Mouse (Mus musculus): ENCODE data around the gene Rbfox2. TPM values are rescaled to one million over a fixed set of nuclear protein-coding genes. Genes with fewer than 3 reads are reported as not detected.
A peak's percentile ranks its signal among the peaks of the same experiment; 100 is the strongest.

Gene Rbfox2
- polyA plus RNA-seq, 1 experiment from 2014 or later = 136 TPM

DNA sequence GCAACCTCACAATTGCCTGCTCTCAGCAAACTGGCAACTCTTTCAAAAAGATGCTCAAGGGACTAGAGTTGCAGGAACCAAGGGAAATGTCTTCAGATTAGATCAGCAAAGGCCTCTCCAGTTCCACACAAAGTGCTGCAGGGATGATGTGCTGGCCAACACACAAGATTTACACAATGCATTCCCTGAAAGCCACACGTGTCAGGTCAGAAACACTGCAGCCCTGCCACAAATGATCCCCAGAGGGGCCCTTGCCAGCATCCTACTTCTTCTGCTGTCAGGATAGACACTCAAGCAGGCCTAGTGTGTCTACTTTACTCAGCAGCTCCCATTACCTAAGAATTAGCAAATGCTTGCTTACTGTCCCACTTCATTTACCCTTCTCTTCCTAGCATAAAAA lies 89.3 kb downstream of the Rbfox2 start:
- peaks cover 52% of the 10 kb centered on the region for H3K4me1 ChIP-seq (replicated peaks)
- 50% methylated on average over 1 of the region's 1 CpGs for WGBS
- no peak overlapping the region for H3K9ac ChIP-seq
- H3K36me3 ChIP-seq = no peaks in the 10 kb centered on the region
- no peaks in the 10 kb centered on the region for H3K27me3 ChIP-seq
- no peak overlapping the region for H3K27ac ChIP-seq (replicated peaks)
- H3K4me2 ChIP-seq = no peak overlapping the region
- no peak overlapping the region for H3K4me3 ChIP-seq
- ATAC-seq (ENCODE audit: low read depth) = no peak
- no peaks in the 10 kb centered on the region for H3K9me3 ChIP-seq

DNA sequence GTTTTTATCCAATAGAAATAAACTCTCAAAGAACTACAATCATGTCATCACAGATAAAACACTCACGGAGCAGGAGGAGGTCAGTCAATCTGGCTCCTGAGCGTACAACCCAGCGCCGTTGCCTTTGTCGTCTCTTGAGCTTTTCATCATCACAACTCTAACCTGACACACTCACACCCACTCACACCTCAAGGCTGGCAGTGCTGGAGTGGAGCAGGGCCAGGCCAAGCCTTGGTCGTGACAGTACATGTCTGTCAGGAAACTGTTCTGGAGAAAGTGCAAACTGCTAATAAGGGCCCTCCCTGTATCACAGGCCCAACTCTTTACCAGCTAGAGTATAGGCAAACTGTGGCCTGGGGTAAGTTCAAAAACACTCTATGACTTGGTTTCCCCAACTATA lies 90.1 kb downstream of the Rbfox2 start:
- 93% methylated on average over 6 of the region's 6 CpGs for WGBS
- no peak for ATAC-seq (ENCODE audit: low read depth)
- Histone ChIP-seq H3K9me3 (no peaks in the 10 kb centered on the region), H3K36me3 (no peaks in the 10 kb centered on the region), H3K4me3 (no peak overlapping the region), H3K27me3 (no peaks in the 10 kb centered on the region), H3K4me1 (replicated peaks) (peaks cover 52% of the 10 kb centered on the region), H3K4me2 (no peak overlapping the region), H3K9ac (no peak overlapping the region), H3K27ac (replicated peaks) (no peak overlapping the region)

GRCm38 (mm10) chr15:77215178-77215800 lies 91.5 kb downstream of the Rbfox2 start:
- Histone ChIP-seq H3K4me3 (no peak overlapping the region), H3K4me1 (replicated peaks) (peaks cover 52% of the 10 kb centered on the region), H3K4me2 (no peak overlapping the region), H3K27me3 (no peaks in the 10 kb centered on the region), H3K36me3 (no peaks in the 10 kb centered on the region), H3K9me3 (no peaks in the 10 kb centered on the region), H3K27ac (replicated peaks) (no peak overlapping the region), H3K9ac (no peak overlapping the region)
- no peak for ATAC-seq (ENCODE audit: low read depth)
- WGBS = 25% methylated on average over 5 of the region's 5 CpGs

DNA sequence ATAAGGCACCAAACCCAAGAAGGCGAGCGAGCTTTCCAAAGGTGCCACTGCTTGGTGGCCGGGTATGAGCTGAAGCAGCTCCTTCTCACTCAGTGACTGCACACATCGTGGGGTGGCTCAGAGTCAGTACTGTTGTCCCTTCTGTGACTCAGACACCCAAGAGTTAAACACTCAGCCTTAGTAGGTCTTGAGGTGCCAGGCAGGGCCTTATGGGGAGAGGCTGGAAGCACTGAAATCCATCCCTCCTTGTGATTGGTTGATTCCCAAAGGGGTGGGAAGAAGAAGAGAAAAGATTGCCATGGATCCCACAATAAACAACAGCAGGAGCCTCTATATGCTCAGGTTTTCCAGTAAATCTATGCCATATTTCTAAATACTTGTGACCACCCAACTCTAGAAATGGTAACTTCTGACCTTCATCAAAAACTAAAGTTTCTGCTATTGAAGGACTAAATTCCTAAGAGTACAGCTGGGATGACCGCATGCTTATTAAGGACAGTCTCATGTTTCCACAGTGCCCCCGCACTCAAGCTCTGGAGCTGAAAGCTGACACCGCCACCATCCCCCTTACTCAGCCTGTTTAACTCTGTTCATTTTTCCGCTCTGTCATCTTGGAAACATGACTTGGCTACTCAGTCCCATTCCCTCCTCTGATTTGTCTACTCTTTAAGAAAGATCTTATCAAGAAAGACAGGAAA lies 92.2 kb downstream of the Rbfox2 start:
- H3K9me3 ChIP-seq = no peaks in the 10 kb centered on the region
- H3K36me3 ChIP-seq = no peaks in the 10 kb centered on the region
- H3K27ac ChIP-seq (replicated peaks) = peak overlapping the region; percentile 15
- no peak; the same call in 1 of the 2 replicates for ATAC-seq (ENCODE audit: low read depth)
- peaks cover 51% of the 10 kb centered on the region for H3K4me1 ChIP-seq (replicated peaks)
- WGBS = 34% methylated on average over 8 of the region's 8 CpGs
- H3K27me3 ChIP-seq = no peaks in the 10 kb centered on the region
- H3K4me2 ChIP-seq = no peak overlapping the region
- H3K9ac ChIP-seq = no peak overlapping the region
- H3K4me3 ChIP-seq = no peak overlapping the region

DNA sequence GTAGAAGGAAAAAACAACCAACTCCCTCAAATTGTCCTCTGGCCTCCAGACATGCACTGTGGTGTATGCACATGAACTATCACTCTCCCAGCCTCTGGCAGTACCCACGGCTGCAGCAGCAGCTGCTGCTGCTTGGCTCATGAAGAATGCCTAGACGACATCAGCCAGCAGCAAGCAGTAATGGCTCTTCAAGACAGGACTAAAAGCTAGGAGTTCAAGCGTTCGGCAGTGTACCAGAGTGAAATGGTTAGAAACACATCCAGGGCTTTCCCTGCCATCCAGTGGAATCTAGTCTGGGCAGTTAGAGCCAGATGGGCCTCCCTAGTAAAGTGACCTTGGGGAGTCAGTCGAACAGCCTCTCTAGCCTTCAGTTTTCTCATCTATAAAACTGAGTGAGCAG lies 93.0 kb downstream of the Rbfox2 start:
- H3K27ac ChIP-seq (replicated peaks) = peak overlapping the region; percentile 15; the same call in 1 of the 2 replicates
- H3K9me3 ChIP-seq = no peaks in the 10 kb centered on the region
- H3K9ac ChIP-seq = no peak overlapping the region
- H3K4me2 ChIP-seq = no peak overlapping the region
- ATAC-seq (ENCODE audit: low read depth) = no peak
- H3K27me3 ChIP-seq = no peaks in the 10 kb centered on the region
- peaks cover 49% of the 10 kb centered on the region for H3K4me1 ChIP-seq (replicated peaks)
- H3K4me3 ChIP-seq = no peak overlapping the region
- 33% methylated on average over 5 of the region's 5 CpGs for WGBS
- H3K36me3 ChIP-seq = no peaks in the 10 kb centered on the region

DNA sequence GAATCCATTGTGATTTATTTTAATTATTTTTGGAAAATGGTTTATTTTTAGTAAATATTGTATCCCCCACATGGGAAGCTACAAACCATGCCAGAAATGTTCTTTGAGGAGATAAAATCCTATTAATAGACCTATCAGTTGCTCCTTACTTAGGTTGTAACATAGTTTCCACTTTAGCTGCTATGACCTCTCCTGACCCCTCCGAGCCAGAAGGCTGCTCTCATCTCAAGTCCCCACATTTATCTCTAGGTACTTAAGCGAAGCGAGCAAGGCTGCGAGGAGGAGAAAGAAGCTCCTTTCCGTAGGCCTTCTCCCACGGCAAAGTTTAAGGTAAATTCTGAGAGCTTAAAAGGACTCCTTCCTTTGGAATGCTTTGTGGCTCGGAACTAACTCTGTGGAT lies 94.0 kb downstream of the Rbfox2 start:
- no peak overlapping the region for H3K4me2 ChIP-seq
- ATAC-seq (ENCODE audit: low read depth) = no peak
- H3K9ac ChIP-seq = no peak overlapping the region
- H3K4me3 ChIP-seq = no peak overlapping the region
- no peaks in the 10 kb centered on the region for H3K36me3 ChIP-seq
- no peak overlapping the region for H3K27ac ChIP-seq (replicated peaks)
- H3K4me1 ChIP-seq (replicated peaks) = peaks cover 47% of the 10 kb centered on the region
- H3K9me3 ChIP-seq = no peaks in the 10 kb centered on the region
- WGBS = 74% methylated on average over 7 of the region's 7 CpGs
- H3K27me3 ChIP-seq = no peaks in the 10 kb centered on the region

- ATAC-seq (ENCODE audit: low read depth) = no peak
- Histone ChIP-seq H3K27me3 (no peaks in the 10 kb centered on the region), H3K4me1 (replicated peaks) (peaks cover 44% of the 10 kb centered on the region), H3K4me3 (no peak overlapping the region), H3K9ac (no peak overlapping the region), H3K36me3 (no peaks in the 10 kb centered on the region), H3K27ac (replicated peaks) (no peak overlapping the region), H3K9me3 (no peaks in the 10 kb centered on the region), H3K4me2 (no peak overlapping the region)
- 88% methylated on average over 4 of the region's 4 CpGs for WGBS
These were observed 94.5 kb downstream of the Rbfox2 start for GRCm38 (mm10) chr15:77212217-77212757.

DNA sequence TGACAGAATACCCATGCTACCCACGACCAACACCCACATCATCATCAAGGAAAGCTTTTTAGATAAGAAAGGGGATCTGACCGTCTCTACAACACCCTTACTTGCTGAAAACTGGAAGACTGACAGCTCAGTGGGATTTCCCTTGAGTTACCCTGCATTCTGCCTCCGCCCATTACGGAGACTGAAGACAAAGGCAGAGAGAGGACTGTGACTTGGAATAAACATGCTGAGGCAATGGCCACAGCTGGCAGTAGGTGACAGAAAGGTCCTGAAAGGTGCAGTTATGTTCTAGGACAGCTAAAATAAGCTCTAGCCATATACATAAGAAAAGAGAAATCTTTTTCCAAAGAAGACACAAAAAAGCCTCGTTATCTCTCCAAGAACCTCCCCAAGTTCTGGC lies 99.8 kb downstream of the Rbfox2 start:
- 85% methylated on average over 5 of the region's 5 CpGs for WGBS

GRCm38 (mm10) chr15:77204951-77205350 lies 101.9 kb downstream of the Rbfox2 start:
- no peak for ATAC-seq (ENCODE audit: low read depth)
- Histone ChIP-seq H3K27me3 (no peaks in the 10 kb centered on the region), H3K4me3 (no peak overlapping the region), H3K9ac (no peak overlapping the region), H3K27ac (replicated peaks) (no peak overlapping the region), H3K9me3 (no peaks in the 10 kb centered on the region), H3K4me2 (no peak overlapping the region), H3K4me1 (replicated peaks) (peaks cover 35% of the 10 kb centered on the region), H3K36me3 (no peaks in the 10 kb centered on the region)
- 71% methylated on average over 7 of the region's 7 CpGs for WGBS

More for the DNA sequence above, 99.8 kb downstream of the Rbfox2 start:
- Histone ChIP-seq H3K4me1 (replicated peaks) (peaks cover 31% of the 10 kb centered on the region), H3K27me3 (no peaks in the 10 kb centered on the region), H3K27ac (replicated peaks) (no peak overlapping the region), H3K4me3 (no peak overlapping the region), H3K4me2 (no peak overlapping the region), H3K9me3 (no peaks in the 10 kb centered on the region), H3K36me3 (no peaks in the 10 kb centered on the region), H3K9ac (no peak overlapping the region)
- ATAC-seq (ENCODE audit: low read depth) = no peak

DNA sequence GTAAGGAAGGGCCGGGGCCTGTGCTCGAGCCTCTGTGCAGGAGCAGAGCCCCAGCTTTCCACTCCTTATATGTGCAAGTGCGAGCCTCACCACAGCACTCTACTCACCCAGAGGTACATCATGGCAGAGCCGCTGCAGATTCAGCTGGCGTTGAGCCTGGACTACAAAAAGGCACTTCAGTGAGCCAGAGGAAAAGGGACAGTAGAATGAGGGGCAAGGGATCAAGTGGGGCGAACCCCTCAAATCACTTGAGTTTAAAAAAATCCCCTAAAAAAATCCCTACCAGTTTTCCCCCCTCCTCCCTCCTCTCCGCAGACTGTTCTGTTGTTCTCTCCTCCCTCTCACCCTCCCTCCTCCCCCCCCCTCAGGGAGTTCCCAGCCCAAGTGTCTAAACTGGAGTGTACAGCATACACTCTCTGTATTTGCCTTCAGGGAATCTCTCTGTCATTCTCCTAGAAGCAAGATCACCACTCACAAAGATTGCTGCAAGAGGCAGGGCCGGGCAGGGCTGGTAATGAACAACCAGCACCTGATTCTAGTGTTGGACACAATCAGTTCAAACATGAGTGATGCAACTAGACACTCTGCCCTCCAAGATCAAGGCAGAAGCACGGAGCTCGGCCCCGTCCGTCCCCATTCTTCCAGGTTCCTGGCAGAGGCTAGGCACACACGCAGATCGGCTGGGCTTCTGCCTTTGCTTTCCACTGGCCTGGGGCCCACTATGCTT lies 103.4 kb downstream of the Rbfox2 start:
- Histone ChIP-seq H3K27ac (replicated peaks) (peak overlapping the region; percentile 77), H3K36me3 (no peaks in the 10 kb centered on the region), H3K4me2 (no peak overlapping the region), H3K27me3 (no peaks in the 10 kb centered on the region), H3K9ac (no peak overlapping the region), H3K4me3 (no peak overlapping the region), H3K4me1 (replicated peaks) (peaks cover 35% of the 10 kb centered on the region), H3K9me3 (no peaks in the 10 kb centered on the region)
- WGBS = 59% methylated on average over 14 of the region's 14 CpGs
- ATAC-seq (ENCODE audit: low read depth) = peak; percentile 61; the same call in 1 of the 2 replicates

DNA sequence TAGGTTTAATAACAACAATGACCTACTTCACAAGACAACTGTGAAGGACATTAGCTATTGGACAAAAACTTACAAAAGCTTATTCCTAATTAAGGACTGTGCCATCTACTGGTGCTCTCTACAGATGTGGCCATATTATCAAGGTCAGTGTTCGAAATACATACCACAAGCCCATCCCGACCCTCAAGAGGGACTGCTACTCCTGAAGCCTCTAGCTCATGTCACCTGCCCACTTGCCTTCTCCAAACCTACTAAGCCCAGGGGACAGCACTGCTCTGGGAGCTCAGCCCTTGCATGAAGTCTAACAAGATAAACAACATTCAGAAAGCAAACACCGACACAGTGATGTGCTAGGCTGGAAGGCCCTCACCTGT lies 103.9 kb downstream of the Rbfox2 start:
- 85% methylated on average over 3 of the region's 3 CpGs for WGBS
- peak overlapping the region; percentile 77 for H3K27ac ChIP-seq (replicated peaks)
- ATAC-seq (ENCODE audit: low read depth) = no peak

GRCm38 (mm10) chr15:77202223-77202622 lies 104.6 kb downstream of the Rbfox2 start:
- H3K4me2 ChIP-seq = no peak overlapping the region
- H3K27ac ChIP-seq (replicated peaks) = 0 out of 2 replicates have a peak overlapping the region, but pooled peaks have one; percentile 29
- no peaks in the 10 kb centered on the region for H3K27me3 ChIP-seq
- H3K4me1 ChIP-seq (replicated peaks) = peaks cover 35% of the 10 kb centered on the region
- no peak for ATAC-seq (ENCODE audit: low read depth)
- no peak overlapping the region for H3K9ac ChIP-seq
- WGBS = 36% methylated on average over 2 of the region's 2 CpGs
- no peaks in the 10 kb centered on the region for H3K36me3 ChIP-seq
- no peak overlapping the region for H3K4me3 ChIP-seq
- no peaks in the 10 kb centered on the region for H3K9me3 ChIP-seq

More for the DNA sequence above, 103.9 kb downstream of the Rbfox2 start:
- Histone ChIP-seq H3K9ac (no peak overlapping the region), H3K36me3 (no peaks in the 10 kb centered on the region), H3K4me2 (no peak overlapping the region), H3K4me3 (no peak overlapping the region), H3K9me3 (no peaks in the 10 kb centered on the region), H3K27me3 (no peaks in the 10 kb centered on the region), H3K4me1 (replicated peaks) (peaks cover 35% of the 10 kb centered on the region)
